Mouse (Mus musculus): Measurements from ENCODE around the gene Zc3hav1. TPM values are rescaled to one million over a fixed set of nuclear protein-coding genes. Genes with fewer than 3 reads are reported as not detected.

Gene Zc3hav1
- polyA plus RNA-seq, 1 experiment: 34.7 TPM

- H3K4me3 ChIP-seq (ENCODE audit: low read depth, low read length): no peak overlapping the region
- H3K36me3 ChIP-seq (ENCODE audit: control insufficient read depth, insufficient read depth, low read length): no peaks in the 10 kb centered on the region
- WGBS: 76% methylated on average over 4 of the region's 4 CpGs
- no peaks in the 10 kb centered on the region for H3K4me1 ChIP-seq (ENCODE audit: control insufficient read depth, insufficient read depth, insufficient read length, low read length)
- H3K27me3 ChIP-seq (ENCODE audit: control insufficient read depth, insufficient read depth, low read length): no peaks in the 10 kb centered on the region
- TF ChIP-seq CTCF (IDR thresholded peaks at IDR 0.05; ENCODE audit: extremely low read depth, insufficient read length, insufficient replicate concordance, low read depth, low read length): no peak
- no peak for TF ChIP-seq POLR2A (IDR thresholded peaks at IDR 0.05; ENCODE audit: low read depth, low read length)
- H3K27ac ChIP-seq (ENCODE audit: insufficient read depth, low read depth, low read length): no peak overlapping the region
Observed at GRCm38 (mm10) chr6:38256793-38257192, 97.6 kb downstream of the Zc3hav1 start.

DNA sequence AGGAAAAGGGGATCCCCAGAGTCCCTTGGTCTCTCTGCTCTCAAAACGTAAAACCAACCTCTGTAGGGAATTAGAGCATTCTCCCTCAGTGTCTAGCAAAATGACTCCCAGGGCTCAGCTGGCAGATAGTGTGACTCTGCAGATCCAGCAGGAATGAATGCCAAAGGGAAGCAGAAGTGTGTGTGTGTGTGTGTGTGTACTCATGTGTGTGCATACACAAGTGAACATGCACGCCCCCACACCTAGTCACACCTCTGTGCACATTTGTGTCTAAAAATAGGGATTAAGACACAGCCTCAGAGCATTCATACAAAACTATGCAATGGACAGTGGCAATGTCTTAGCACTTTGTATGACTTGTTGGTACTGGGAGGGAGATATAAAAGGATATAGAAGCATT, 98.6 kb downstream of the Zc3hav1 start:
- Histone ChIP-seq H3K27me3 (ENCODE audit: control insufficient read depth, insufficient read depth, low read length) (no peaks in the 10 kb centered on the region), H3K36me3 (ENCODE audit: control insufficient read depth, insufficient read depth, low read length) (no peaks in the 10 kb centered on the region), H3K4me1 (ENCODE audit: control insufficient read depth, insufficient read depth, insufficient read length, low read length) (no peaks in the 10 kb centered on the region), H3K4me3 (ENCODE audit: low read depth, low read length) (no peak overlapping the region), H3K27ac (ENCODE audit: insufficient read depth, low read depth, low read length) (no peak overlapping the region)
- WGBS: 83% methylated on average over 2 of the region's 2 CpGs
- no peak for TF ChIP-seq CTCF (IDR thresholded peaks at IDR 0.05; ENCODE audit: extremely low read depth, insufficient read length, insufficient replicate concordance, low read depth, low read length)
- TF ChIP-seq POLR2A (IDR thresholded peaks at IDR 0.05; ENCODE audit: low read depth, low read length): no peak

Other genes with a start within 250 kb of the Zc3hav1 start
- 3.4 TPM in 1 of 2 replicates, not detected in the other for gene Tmem213, start 245.3 kb downstream of the Zc3hav1 start, polyA plus RNA-seq (2012; rRNA removed)
- 0.89 TPM in 1 of 2 replicates, not detected in the other for gene Atp6v0a4, start 230.0 kb downstream of the Zc3hav1 start, polyA plus RNA-seq (2012; rRNA removed)
- 0.35 and 0.71 TPM in 2 replicates for gene D630045J12Rik, start 100.6 kb downstream of the Zc3hav1 start, polyA plus RNA-seq (2012; rRNA removed)
- 0.80 and 1.3 TPM in 2 replicates for gene Zc3hav1l, start 55.3 kb downstream of the Zc3hav1 start, polyA plus RNA-seq (2012; rRNA removed)
- gene Ttc26, start 26.9 kb upstream of the Zc3hav1 start, polyA plus RNA-seq (2012; rRNA removed): 0.08 and 0.13 TPM in 2 replicates
- 1.8 and 5.1 TPM in 2 replicates for gene Ubn2, start 79.3 kb upstream of the Zc3hav1 start, polyA plus RNA-seq (2012; rRNA removed)
- 206 and 314 TPM in 2 replicates for gene Fmc1, start 178.9 kb upstream of the Zc3hav1 start, polyA plus RNA-seq (2012; rRNA removed)
- 8.2 and 14.7 TPM in 2 replicates for gene Luc7l2, start 196.7 kb upstream of the Zc3hav1 start, polyA plus RNA-seq (2012; rRNA removed)

All from small intestine, adult 2 months (tissue).